Mouse (Mus musculus) spleen, postnatal 10 days (tissue): Measurements from ENCODE around the gene Cdhr3.

Source experiments
- DNase-seq, 2 experiments: peaks; one replicate each; pipeline ENCODE4 v3.0.0; 2021 to 2022; ENCODE audit warnings: low spot score in 2 of 2

The Cdhr3 gene

DNA sequence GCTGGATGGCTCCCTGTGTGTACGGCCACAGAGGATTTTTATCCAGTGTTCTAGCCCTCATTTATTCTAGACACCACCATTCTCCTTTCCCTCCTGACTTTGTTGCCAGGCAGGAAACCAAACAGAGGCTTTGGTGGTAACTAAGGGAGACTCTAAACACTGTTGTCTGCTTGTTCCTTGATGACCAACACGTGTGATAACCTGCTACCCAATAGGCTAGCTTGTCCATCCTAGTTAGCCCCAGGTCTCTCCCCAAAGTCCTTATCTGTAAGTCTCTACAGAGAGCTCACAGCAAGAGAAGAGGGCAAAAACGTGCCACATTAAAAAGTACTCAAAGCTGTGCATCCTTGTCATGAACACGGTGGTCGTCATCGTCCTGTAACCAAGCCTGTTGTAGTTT, at the start of gene Cdhr3:
Cdhr3 (minus strand) TSS at position 101 of the 400 bp plus-strand sequence.
- no peak for DNase-seq

GRCm38 (mm10) chr12:33139083-33139482, 46.4 kb upstream of the Cdhr3 start:
- DNase-seq = no peak

DNA sequence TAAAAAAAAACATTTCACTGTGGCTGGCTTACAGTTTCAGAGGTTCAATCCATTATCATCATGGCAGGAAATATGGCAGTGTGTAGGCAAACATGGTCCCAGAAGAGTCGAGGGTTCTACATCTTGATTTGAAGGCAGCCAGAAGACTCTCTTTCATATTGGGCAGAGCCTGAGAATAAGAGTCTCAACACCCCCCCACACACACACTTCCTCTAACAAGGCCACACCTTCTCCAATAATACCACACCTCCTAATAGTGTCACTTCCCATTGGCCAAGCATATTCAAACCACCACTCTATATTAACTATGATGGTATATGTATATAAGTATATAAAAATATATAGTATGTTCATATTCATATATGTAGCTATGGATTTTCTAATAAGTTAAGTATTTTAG, 45.2 kb upstream of the Cdhr3 start:
- no peak for DNase-seq

DNA sequence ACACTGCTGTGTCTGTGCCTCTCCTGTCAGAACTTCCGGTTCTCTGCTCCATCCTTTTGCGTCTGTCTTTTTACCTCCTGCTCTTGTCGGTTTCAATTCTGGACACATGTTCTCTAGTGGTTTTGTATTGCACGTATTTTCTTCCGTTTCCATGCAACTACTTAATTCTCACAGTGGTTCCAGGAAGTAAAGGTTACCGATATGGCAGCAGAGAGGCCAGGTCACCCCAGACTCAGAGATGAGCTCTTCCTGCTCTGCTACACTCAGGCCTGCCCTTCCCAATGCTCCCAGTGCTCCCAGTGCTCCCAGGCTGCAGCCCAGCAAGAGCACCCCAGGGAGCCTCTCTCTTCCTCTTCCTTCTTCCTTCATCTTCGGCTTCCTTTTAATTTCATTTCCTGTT, 39.1 kb upstream of the Cdhr3 start:
- no peak for DNase-seq

DNA sequence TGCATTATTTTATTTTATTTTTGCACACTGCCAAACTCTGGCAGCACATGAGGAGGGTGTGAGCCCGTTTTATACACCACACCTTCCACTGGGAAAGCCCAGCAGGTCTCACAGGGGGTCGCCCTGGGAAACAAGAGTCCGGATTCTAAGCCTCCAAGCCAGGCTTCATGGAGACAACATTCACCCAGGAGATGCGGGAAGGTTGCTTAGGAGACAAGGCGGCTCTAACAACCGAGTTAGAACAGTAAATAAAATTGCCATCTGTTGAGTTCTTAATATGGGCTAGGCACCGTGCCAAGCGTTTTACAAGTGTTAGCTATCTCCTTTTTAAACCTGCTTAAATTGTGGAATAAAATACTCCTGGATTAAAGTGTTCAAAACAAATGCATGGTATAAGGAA, 37.7 kb upstream of the Cdhr3 start:
- no peak for DNase-seq

DNA sequence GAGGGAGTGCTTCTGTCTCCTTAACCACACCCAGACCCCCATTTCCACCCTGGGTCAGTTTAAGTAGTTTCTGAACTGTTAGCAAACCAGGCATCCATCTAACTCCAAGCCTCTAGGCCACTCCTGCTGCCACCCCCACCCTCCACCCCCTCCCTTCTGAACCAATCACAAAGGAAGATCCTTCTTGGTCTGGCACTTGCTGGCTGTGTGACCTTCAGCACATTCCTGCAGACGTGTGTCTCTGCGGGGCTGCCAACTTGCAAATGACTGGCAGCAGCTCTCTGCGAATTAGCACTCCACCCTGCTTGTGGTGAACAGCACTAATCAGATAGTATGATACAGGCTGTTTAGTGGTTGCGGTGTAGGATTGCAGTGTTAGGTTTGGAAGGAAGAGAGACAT, 36.7 kb upstream of the Cdhr3 start:
- no peak for DNase-seq

GRCm38 (mm10) chr12:33128702-33129101, 36.0 kb upstream of the Cdhr3 start:
- no peak for DNase-seq

DNA sequence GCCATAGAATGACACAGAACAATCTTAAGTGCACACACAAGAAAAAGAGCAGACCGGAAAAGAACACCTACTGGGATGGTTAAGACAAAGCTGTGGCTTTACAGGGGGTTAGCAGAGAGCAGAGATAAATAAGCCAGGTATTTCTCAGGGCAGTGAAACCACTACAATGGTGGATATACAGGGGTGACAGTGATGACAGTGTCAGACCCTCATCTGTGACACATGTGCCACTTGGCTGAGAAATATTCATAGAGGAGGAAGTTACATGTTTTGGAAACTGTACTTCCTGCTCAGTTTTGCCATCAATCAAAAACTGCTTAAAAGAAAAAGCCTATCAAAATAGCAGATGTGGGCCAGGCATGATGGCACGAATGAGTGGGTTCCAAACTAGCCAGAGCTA, 35.4 kb upstream of the Cdhr3 start:
- DNase-seq = no peak

DNA sequence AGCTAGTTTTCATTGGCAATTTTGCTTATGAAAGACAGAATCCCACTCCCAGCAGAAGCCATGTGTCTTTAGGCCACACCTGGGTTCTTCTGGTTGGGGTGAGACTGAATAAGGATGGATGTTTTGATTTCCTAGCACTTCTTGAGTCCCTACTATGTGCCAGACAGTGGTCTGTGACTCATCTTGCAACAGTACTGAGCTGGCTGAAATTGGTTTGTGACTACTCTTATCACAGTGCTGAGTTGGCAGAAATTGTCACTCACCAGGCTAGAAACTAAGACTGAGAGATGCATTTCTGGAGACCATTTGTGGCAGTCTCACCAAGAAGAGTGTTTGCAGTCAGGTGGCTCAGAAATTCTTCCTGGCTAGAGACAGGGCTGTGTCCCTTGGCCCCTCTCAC, 33.6 kb upstream of the Cdhr3 start:
- no peak for DNase-seq

- DNase-seq = no peak
Measured at GRCm38 (mm10) chr12:33125594-33126227, 33.0 kb upstream of the Cdhr3 start.

DNA sequence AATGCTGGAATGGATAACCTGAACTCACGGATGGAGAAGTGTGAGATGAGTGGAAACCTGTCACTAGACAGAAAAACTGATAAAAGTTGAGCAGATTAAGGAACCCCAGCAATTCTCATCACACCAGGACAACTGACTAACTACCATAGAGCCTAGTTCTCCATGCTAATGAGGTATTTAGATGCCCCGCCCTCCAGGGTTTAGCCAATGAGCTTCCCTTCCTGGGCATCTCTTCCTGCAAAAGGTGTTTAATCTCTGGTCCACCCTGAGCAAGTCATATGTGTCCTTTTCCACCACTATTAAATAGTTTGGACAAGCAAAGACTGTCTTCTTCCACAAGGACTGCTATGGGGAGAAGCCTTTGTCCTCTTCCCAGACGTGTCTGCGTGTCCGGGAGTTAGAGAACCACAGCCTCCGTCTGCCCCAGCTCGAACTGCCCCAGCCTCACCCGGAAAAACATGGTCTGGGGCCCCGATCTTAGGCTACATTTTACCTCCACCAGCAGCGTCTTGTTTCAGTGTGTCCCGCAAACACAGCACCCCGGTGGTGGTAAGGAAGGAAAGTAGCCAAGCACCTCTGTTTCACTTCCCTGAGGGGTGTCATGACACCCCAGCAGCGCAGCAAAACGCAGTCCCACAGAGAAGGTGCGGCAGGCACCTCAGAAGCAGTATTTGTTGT, 26.1 kb upstream of the Cdhr3 start:
- DNase-seq = peak in 1 of 2 experiments; percentile 44

DNA sequence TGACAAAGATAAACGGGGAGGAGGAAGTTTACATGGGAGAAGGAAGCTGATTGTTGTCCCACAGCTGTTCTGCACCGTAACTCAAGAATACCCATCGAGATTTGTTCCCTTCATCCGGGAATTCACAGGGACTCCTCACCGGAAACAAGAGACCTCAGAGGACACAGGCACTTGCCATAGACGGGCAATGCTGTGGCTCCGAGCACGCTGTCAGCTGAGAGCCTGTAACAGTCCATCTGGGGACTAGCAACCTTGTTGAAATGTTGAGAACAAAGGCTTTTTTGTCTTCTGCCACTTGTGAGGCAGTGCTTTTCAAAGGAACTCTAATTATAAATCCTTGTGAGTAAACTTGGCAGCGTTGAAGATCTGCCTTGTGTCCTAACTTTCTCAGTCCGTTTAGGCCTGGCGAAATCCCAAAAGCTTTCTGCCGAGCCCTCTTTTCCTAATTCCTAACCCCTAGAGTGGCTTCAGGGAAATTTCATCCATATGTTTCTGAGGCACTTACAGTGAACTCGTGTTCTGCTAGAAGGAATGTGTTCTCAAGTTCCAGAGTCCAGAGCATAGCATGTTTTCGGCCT, 18.3 kb upstream of the Cdhr3 start:
- DNase-seq = no peak

- no peak for DNase-seq
Measured at GRCm38 (mm10) chr12:33109531-33109930, 16.9 kb upstream of the Cdhr3 start.

- DNase-seq = no peak
Measured at GRCm38 (mm10) chr12:33106438-33107167, 13.9 kb upstream of the Cdhr3 start.

GRCm38 (mm10) chr12:33105724-33106123, 13.0 kb upstream of the Cdhr3 start:
- DNase-seq = no peak

- DNase-seq = no peak
Measured at GRCm38 (mm10) chr12:33102342-33103115, 9.9 kb upstream of the Cdhr3 start.

DNA sequence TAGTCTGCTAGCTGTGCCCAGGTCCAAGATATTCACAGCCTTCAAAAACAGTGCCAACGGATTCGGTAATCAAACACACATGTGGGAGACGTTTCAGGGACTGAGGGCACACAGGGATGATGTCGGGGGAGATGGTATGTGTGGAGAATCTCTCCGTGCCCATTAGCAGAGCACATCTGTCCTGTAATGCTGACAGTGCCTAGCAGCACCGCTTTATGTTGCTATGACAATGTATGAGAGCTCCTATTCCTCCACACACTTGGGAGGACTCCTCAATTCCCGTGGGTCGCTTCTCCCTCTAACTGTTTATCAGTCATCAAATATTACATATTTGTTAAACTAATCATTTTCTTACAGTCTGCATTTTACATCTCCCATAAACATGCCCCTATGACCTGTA, 9.0 kb upstream of the Cdhr3 start:
- no peak for DNase-seq

GRCm38 (mm10) chr12:33096017-33096416, 3.3 kb upstream of the Cdhr3 start:
- DNase-seq = no peak

GRCm38 (mm10) chr12:33092196-33092595, 479 bp downstream of the Cdhr3 start:
- no peak for DNase-seq

GRCm38 (mm10) chr12:33086151-33086550, 6.5 kb downstream of the Cdhr3 start:
- DNase-seq = no peak

- no peak for DNase-seq
Measured at GRCm38 (mm10) chr12:33084683-33085082, 8.0 kb downstream of the Cdhr3 start.

DNA sequence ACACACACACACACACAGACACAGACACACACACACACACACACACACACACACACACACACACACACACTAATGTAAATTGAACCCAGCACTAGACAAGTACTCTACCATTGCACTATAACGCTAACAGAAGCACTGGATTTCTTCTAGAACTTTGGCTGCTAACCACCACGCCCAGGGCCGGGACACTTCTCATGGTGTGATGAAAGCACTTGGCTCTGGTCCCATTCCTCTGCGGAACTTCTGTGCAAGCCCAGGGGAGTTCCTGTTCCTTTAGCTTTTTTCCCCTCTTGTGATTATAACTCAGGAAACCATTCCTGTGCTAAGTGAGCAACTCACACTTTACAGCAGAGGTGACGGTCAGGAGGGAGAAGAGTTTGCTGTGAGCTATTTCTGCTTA, 9.3 kb downstream of the Cdhr3 start:
- DNase-seq = no peak
